Mouse (Mus musculus): ENCODE measurements around the gene Pkn3.

DNA sequence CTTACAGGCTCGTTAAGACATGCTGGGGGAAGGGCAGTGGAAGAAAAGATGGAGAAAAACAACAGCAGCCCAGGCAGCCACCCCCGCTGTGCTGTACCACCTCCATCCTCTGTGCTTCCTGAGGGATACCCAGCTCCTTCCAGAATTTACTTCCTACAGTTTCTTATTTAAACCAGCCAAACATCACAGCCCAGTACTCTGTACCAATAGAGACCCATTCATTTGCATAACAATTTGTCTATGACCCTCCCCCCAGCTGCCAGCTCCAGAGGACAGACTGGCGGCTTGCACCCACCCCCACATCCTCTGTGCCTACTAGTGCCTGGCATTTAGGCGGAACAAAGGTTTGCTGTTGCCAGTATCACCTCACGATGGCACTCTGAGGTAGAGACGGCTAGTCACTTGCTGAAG, 42.2 kb downstream of the Pkn3 start:
- TF ChIP-seq POLR2A (IDR thresholded peaks at IDR 0.05; ENCODE audit: control insufficient read depth, extremely low read depth, insufficient read depth, low read length, poor library complexity) (no peak), CTCF (IDR thresholded peaks at IDR 0.05; ENCODE audit: borderline replicate concordance, control insufficient read depth, extremely low read depth, insufficient read depth, low read length, poor library complexity) (no peak)

Measured in thymus, adult 2 months (tissue).